Mouse (Mus musculus) CH12.LX (cell line): ENCODE data around the gene Cap1.

Experiments used
- CHD1 ChIP-seq: IDR thresholded peaks from 2 replicates; pipeline ENCODE4 v1.6.1; 2012; ENCODE audit warnings: low read depth, low read length, improper control_type of control experiment, inconsistent platforms
- CTCF ChIP-seq, 2 experiments: IDR thresholded peaks in 1 of 2; conservative IDR thresholded peaks in 1 of 2; 2 replicates each; pipeline ENCODE4 v1.5.1; 2011 to 2012; ENCODE audit warnings: low read depth in 2 of 2, low read length in 2 of 2, improper control_type of control experiment in 1 of 2, inconsistent platforms in 1 of 2, mild to moderate bottlenecking in 1 of 2, moderate library complexity in 1 of 2
- EP300 ChIP-seq: IDR thresholded peaks from 2 replicates; pipeline ENCODE4 v1.6.1; 2011; ENCODE audit warnings: low read length, improper control_type of control experiment
- GABPA ChIP-seq: IDR thresholded peaks from 2 replicates; pipeline ENCODE4 v1.6.1; 2012; ENCODE audit warnings: low read depth, low read length, improper control_type of control experiment, inconsistent platforms; ENCODE audit not compliant: insufficient replicate concordance
- HCFC1 ChIP-seq: IDR thresholded peaks from 2 replicates; pipeline ENCODE4 v1.6.1; 2012; ENCODE audit warnings: low read depth, mild to moderate bottlenecking, inconsistent platforms, low read length, improper control_type of control experiment
- MAX ChIP-seq: IDR thresholded peaks from 2 replicates; pipeline ENCODE4 v1.6.1; 2011; ENCODE audit warnings: low read length, improper control_type of control experiment
- NELFE ChIP-seq: IDR thresholded peaks from 2 replicates; pipeline ENCODE4 v1.6.1; 2011; ENCODE audit warnings: low read depth, low read length, improper control_type of control experiment
- POLR2AphosphoS2 ChIP-seq: IDR thresholded peaks from 2 replicates; pipeline ENCODE4 v1.6.1; 2011; ENCODE audit warnings: low read depth, low read length, improper control_type of control experiment
- SMC3 ChIP-seq: IDR thresholded peaks from 2 replicates; pipeline ENCODE4 v1.6.1; 2011; ENCODE audit warnings: low read depth, low read length, improper control_type of control experiment
- UBTF ChIP-seq: IDR thresholded peaks from 2 replicates; pipeline ENCODE4 v1.6.1; 2012; ENCODE audit warnings: low read depth, mild to moderate bottlenecking, inconsistent platforms, low read length, improper control_type of control experiment, moderate library complexity
- ZC3H11A ChIP-seq: IDR thresholded peaks from 2 replicates; pipeline ENCODE4 v1.6.1; 2012; ENCODE audit warnings: low read depth, mild to moderate bottlenecking, inconsistent platforms, low read length, improper control_type of control experiment
- ZMIZ1 ChIP-seq: IDR thresholded peaks from 2 replicates; pipeline ENCODE4 v1.6.1; 2012; ENCODE audit warnings: low read depth, mild to moderate bottlenecking, inconsistent platforms, low read length, improper control_type of control experiment

GRCm38 (mm10) chr4:122816202-122816601 is 69.7 kb downstream of the Cap1 start:
- TF ChIP-seq POLR2AphosphoS2 (no peak), ZC3H11A (no peak), CTCF (conservative IDR thresholded peaks at IDR 0.05 in 1 of 2, IDR thresholded peaks at IDR 0.05 in 1 of 2; ENCODE audit: low read depth in 2 of 2, low read length in 2 of 2) (no peak), SMC3 (no peak), NELFE (no peak), MAX (no peak), ZMIZ1 (no peak), HCFC1 (no peak), CHD1 (no peak), EP300 (no peak), UBTF (no peak), GABPA (no peak)
